Comparison of ENCODE assay signal across 19 mouse cellular contexts in genomic region chr14:30204526-30204925, GRCm38 (mm10).
DNase-seq lines count a peak whose midpoint lies in the region; ATAC-seq and TF ChIP-seq lines count a peak whose summit lies in the region.
"Had no signal": no experiment of that assay in that cellular context is flagged by ENCODE, and none has a peak within 500 bp of the region (broad histone marks: within the 10 kb centered on the region; RNA-seq: fewer than 3 reads in every experiment).

No protein-coding gene starts in this region.

- DNase-seq in cerebellum, postnatal 4 days (ENCODE audit: low spot score in 2 of 2), result no peak
- DNase-seq in cerebellum, adult 2 months, result peak; percentile 64 to 82
- peak; percentile 57 to 69 for DNase-seq in cerebellum, postnatal 10 days
- no peak for DNase-seq in layer of hippocampus, adult 2 months (ENCODE audit: low spot score in 2 of 2)
- DNase-seq in frontal cortex, adult 2 months (ENCODE audit: extremely low spot score in 1 of 2, low spot score in 1 of 2), result no peak
- DNase-seq in layer of hippocampus, adult 18-20 months (ENCODE audit: low spot score in 2 of 2), result no peak
- DNase-seq: adrenal gland, postnatal 10 days; B cell, adult 2 months; gastrocnemius, adult 2 months; gastrocnemius, postnatal 25 days had no signal

- no peaks in the 10 kb centered on the region for H3K27me3 ChIP-seq in cerebellum, adult 2 months (ENCODE audit: control insufficient read depth, insufficient read depth, low read length)
- H3K27me3 ChIP-seq: embryonic facial prominence, embryonic 13.5 days; forebrain, embryonic 12.5 days; heart, embryonic 12.5 days; intestine, embryonic 15.5 days had no signal

- no peak for TF ChIP-seq CTCF in cerebellum, adult 2 months (IDR thresholded peaks at IDR 0.05; ENCODE audit: borderline replicate concordance, insufficient read depth, low read depth, low read length)
- no peak for TF ChIP-seq CTCF in layer of hippocampus, adult 2 months (conservative IDR thresholded peaks at IDR 0.05)

- WGBS in cerebellum, adult 2 months, result 26% methylated on average over 1 of the region's 1 CpGs

- peaks cover 33% of the 10 kb centered on the region for H3K4me1 ChIP-seq in cerebellum, adult 2 months (ENCODE audit: control insufficient read depth, insufficient read depth, low read length)
- H3K4me1 ChIP-seq: embryonic facial prominence, embryonic 13.5 days; forebrain, embryonic 12.5 days; intestine, embryonic 15.5 days had no signal

- no peak for TF ChIP-seq POLR2A in cerebellum, adult 2 months (IDR thresholded peaks at IDR 0.05; ENCODE audit: borderline replicate concordance, insufficient read depth, low read length)

- H3K4me3 ChIP-seq in cerebellum, adult 2 months (replicated peaks; ENCODE audit: insufficient read depth, low read depth, low read length), result no peak overlapping the region
- no peak overlapping the region for H3K4me3 ChIP-seq in layer of hippocampus, adult 2 months
- H3K4me3 ChIP-seq: embryonic facial prominence, embryonic 13.5 days; forebrain, embryonic 12.5 days; gastrocnemius, adult 2 months; heart, embryonic 12.5 days; hindbrain, embryonic 10.5 days; intestine, embryonic 15.5 days had no signal

- peak overlapping the region; percentile 69 for H3K27ac ChIP-seq in cerebellum, adult 2 months (ENCODE audit: insufficient read depth, low read length)
- no peak overlapping the region for H3K27ac ChIP-seq in layer of hippocampus, adult 2 months
- H3K27ac ChIP-seq: embryonic facial prominence, embryonic 13.5 days; forebrain, embryonic 12.5 days; gastrocnemius, adult 2 months; hindbrain, embryonic 10.5 days; hindbrain, embryonic 14.5 days; intestine, embryonic 15.5 days had no signal

- ATAC-seq in cerebellum, adult (ENCODE audit: insufficient number of reproducible peaks, low FRiP score, low TSS enrichment), result peak; percentile 74
- ATAC-seq: CD4-positive, CD25-positive, alpha-beta regulatory T cell, adult 4 months; forebrain, embryonic 16.5 days; intestine, embryonic 15.5 days had no signal

Comparison
In these comparisons a context has a peak if more than half of its experiments do, and no peak if none do; other contexts are left out.
1. DNase-seq: peak in cerebellum, adult 2 months (2 of 2) and cerebellum, postnatal 10 days (2 of 2); none in cerebellum, postnatal 4 days (0 of 2), layer of hippocampus, adult 2 months (0 of 2), frontal cortex, adult 2 months (0 of 2) and layer of hippocampus, adult 18-20 months (0 of 2).